Mouse (Mus musculus) ES-Bruce4 (cell line): ENCODE measurements around the gene Trip12.

Source experiments
- CTCF ChIP-seq: IDR thresholded peaks from one replicate; pipeline ENCODE4 v1.8.1; 2011; ENCODE audit warnings: low read depth, low read length
- EP300 ChIP-seq: IDR thresholded peaks from 2 replicates; pipeline ENCODE4 v1.6.1; 2011; ENCODE audit warnings: low read depth, low read length; ENCODE audit not compliant: insufficient read depth
- POLR2A ChIP-seq: IDR thresholded peaks from one replicate; pipeline ENCODE4 v1.8.1; 2011; ENCODE audit warnings: low read length; ENCODE audit not compliant: insufficient read depth

- TF ChIP-seq POLR2A (no peak), CTCF (no peak), EP300 (peak; percentile 30; the same call in 1 of the 2 replicates)
These were observed 41.8 kb upstream of the Trip12 start for GRCm38 (mm10) chr1:84882066-84882532.
